Mouse (Mus musculus) heart, adult 11 months (tissue): Measurements from ENCODE around the gene Hsh2d.

Source experiments
- DNase-seq: peaks from one replicate; pipeline ENCODE4 v3.0.0; 2022

Gene Hsh2d

GRCm38 (mm10) chr8:72189417-72190214 is at the start of gene Hsh2d:
TSS of gene Hsh2d (plus strand) at chr8:72189638.
- peak; percentile 92 for DNase-seq

DNA sequence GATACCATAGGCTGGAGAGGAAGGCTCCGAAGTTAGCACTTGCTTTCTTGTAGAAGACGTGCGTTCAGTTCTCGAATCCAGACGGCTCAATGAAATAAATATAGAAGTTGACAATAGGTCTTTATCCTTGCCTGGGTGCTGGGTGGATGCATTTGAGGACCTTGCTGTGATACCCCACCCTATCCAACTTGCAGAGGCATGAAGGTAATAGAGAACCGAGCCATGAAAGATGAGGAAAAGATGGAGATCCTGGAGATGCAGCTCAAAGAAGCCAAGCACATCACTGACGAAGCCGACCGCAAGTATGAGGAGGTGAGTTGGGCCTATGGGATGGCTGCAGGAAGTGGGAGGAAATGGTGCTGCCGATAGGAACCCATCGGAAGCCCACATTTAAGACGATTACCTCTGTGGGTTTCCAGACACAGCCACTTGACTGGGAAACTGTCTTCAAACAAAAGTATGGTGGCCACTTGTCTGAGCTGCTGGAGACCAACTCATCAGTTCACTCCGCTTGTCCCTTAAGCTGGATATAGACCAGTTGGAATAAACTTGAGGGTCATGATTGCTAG is 46.1 kb upstream of the Hsh2d start:
- peak; percentile 66 for DNase-seq

GRCm38 (mm10) chr8:72144345-72144975 is 45.0 kb upstream of the Hsh2d start:
- DNase-seq, result peak; percentile 81

DNA sequence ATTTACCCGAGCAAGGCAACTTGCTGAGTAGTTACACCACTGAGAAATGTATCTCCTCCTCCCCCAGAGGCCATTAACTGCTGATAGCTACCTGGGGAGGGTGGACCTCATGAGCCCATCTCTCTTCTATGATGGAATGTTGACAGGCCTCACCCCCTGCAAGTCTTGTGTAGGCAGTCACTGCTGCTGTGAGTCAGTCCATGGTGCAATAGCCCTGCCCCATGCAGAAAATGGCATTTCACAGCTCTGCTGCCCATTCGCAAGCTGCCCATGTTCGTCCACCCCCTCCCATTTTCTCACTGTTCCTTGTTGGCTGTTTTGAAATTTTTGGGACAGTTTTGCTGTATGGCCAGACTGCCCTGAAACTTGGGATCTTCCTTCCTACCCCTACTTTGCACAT is 43.9 kb upstream of the Hsh2d start:
- DNase-seq, result no peak

DNA sequence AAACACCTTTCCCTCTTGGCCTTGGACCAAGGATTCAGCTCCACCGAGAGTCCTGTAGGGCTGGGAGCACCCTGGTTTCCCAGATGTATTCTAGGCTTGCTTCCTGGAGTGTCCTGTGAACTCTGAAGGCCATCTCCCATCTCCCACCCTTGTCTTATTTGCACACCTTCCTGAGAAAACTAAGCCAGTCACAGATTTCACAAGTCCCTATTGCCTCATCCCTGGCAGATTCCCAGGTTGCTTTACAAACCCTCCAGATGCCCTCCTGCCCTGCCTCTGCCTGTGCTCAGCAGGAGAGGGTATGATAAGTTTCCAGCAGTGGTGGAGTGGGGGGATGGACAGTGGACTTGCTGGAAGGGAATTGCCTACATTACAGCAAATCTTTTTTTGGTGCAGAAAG is 43.4 kb upstream of the Hsh2d start:
- no peak for DNase-seq

- DNase-seq, result no peak
Observed at GRCm38 (mm10) chr8:72146556-72146955, 42.9 kb upstream of the Hsh2d start.

DNA sequence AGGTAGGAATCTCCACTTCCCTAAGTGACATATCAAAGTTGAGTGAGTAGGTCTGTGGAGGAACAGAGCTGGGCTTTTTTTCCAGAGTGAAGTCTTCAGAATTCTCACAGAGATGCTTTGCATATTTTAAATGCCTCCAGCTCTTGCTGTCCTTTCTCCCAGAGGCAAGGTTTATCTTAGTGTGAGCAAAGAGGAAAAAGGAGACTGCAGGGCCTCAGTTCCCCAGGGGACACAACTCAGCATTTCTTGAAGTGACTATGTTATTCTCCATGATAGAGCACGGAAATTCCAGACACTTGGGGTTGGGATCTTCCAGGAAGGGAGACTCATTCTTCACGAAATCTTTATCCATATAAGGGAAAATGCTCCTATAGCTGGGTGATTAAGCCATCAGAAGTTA is 42.2 kb upstream of the Hsh2d start:
- DNase-seq, result no peak

DNA sequence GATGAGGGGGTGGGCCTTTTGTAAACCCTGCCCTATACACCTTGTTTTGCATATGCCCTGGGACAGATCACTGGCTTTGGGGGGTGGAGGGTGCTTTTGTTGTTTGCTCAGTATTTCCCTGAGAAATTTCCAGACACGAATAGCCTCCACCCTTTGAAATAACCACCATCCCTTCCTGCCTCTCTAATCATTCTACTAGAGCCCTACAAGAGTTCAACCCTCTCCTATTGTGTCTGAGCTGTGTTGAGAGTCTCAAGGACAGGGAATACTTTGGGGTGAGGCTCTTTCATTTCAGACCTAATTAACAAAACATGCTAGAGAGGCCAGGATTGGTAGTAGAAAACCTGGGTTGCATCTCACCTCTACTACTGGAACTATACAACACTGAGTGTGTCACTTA is 40.4 kb upstream of the Hsh2d start:
- DNase-seq, result no peak

DNA sequence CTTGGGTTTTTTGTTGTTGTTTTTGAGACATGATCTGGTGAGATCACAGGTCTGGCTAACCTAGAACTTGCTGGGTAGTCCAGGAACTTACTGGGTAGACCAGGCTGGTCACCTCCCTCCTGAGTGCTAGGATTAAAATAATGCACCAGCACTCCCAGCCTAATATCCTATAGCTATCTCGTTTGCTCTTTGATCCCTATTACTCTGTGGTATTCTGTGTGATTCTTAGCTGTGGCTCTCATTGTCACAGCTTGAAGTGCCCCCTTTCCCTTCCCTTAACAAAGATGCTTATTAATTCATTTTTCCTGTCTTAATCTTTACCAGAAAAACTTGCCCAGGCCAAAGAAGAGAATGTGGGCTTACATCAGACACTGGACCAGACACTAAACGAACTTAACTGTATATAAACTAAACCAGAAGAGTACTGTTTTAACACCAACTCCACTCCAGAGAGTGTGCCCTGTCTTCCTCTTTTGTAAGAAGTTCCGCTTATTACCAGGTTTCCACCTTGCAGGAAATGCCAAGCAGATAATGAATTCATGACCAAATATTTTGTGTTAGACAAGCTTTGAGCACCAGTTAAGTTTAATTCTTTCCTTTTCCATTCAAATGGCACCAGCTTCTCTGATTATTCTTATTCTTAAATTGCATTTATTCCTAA is 37.9 kb upstream of the Hsh2d start:
- no peak for DNase-seq

DNA sequence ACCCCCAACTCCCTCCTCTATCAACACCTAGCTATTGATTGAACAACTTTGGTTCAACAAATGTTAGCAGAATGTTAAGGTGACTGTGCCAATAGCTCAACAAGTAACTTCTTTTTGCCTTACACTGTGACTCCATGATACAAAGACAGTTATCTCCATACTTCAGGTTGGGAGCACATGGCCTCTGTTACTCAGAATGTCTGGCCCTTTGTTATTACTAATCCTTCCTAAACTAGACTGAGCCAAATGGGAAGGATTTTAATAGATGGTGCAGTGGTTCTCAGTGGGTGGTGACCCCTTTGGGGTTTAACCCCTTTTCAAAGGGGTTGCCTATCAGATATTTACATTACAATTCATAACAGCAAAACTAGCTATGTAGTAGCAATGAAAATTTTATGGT is 36.1 kb upstream of the Hsh2d start:
- DNase-seq, result no peak

GRCm38 (mm10) chr8:72158096-72158495 is 31.3 kb upstream of the Hsh2d start:
- no peak for DNase-seq

GRCm38 (mm10) chr8:72158726-72159125 is 30.7 kb upstream of the Hsh2d start:
- peak; percentile 93 for DNase-seq

GRCm38 (mm10) chr8:72160007-72160406 is 29.4 kb upstream of the Hsh2d start:
- DNase-seq, result no peak

GRCm38 (mm10) chr8:72160707-72161697 is 28.4 kb upstream of the Hsh2d start, which contains the start of gene Rab8a:
TSS of gene Rab8a (plus strand) at chr8:72161200.
- DNase-seq, result peak; percentile 100

DNA sequence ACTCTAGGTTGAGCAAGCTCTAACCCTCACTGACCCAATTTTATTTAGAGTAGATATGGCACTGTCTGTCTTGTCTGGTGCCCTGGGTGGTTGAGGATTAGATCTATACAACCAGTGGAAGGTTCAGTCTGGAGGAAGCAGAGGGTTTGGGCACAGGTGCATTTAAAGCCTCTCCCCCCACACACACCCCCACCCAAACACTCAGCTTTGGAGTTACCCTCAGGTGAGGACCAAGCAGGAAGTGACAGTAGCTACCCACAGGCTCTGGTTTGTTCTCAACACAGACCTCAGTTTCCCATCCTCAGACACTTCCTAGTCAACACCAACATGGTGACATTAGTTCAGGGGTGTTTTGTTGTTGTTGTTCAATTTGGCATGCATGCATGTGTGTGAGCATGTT is 26.6 kb upstream of the Hsh2d start:
- no peak for DNase-seq

GRCm38 (mm10) chr8:72169098-72169668 is 20.3 kb upstream of the Hsh2d start:
- peak; percentile 93 for DNase-seq

DNA sequence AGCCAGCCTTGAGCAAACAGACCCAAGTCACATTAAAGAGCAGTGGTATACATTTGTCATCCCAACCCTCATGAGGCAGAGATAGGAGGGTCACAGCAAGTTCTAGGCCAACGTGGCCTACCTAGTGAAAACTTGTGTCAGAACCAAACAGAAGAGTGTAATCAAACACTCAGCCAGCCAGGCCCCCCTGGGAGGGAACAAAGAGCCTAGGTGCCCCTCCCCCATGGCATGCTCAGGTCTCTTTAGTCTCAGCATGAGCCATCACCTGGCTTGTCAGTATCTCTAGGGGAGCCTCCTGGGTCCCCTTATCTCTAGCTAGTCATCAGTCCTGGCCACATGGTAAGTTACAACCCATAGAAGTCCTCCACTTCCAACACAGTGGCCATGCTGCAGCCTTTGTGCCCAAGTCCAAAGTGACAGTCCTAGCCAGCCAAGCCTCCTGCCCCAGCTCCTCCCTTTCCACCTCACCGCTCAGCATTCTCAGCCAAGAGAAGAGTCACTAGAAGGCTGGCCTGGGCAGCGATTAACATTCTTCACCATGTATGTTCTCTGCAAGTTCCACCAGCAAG is 19.7 kb upstream of the Hsh2d start:
- DNase-seq, result no peak

DNA sequence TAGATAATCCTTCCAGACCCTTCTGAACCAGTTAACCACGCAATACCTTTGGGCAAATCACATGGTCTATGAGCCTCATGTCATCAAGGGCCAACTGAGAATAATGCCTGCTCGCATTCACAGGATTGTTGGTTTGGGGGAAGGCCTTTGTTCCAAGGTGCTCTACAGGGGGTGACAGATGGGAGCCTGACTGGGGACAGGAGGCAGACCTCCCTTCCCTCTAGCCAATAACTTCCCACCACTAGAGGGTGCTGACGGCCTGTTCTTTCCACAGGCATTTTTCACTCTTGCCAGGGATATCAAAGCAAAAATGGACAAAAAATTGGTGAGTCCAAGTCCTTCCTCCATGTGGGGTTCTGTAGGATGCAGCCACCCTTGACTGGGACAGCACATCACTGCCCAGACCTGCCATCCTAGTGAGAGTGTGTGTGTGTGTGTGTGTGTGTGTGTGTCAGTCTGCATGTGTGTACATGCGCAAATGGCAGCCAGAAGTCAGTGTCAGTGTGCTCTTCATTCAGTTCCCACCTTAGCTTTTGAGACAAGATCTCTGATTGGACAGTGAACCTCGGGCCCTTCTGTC is 12.0 kb upstream of the Hsh2d start:
- DNase-seq, result peak; percentile 94

DNA sequence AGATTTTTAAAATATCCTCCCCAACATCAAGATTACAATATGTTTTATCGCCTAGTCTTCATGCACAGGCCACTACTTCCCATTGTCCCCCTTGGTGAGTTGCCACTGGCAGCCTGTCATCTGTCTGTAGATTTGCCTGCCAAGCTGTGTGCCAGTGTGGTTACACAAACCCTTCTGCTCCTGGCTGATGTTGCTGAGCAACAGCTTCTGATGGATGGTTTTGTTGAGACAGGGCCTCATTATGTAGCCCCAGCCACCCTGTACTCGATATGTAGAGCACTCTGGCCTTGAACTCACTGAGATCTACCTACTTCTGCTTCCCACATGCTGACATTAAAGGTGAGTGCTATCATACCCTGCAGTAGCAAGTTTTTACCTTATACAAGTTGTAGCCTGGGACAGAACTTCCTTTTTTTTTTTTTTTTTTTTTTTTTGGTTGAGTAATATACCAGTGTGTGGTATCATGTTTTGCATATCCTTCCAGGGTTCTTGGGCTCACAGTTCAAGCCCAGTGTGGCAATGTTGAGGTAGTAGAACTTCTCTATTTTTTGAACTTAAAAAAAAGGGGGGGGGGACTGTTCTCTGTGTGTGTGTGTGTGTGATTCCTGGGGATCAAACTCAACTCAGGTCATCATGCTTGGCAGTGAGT is 5.8 kb upstream of the Hsh2d start:
- no peak for DNase-seq

- peak; percentile 92 for DNase-seq
Observed at GRCm38 (mm10) chr8:72187793-72188331, 1.6 kb upstream of the Hsh2d start.

DNA sequence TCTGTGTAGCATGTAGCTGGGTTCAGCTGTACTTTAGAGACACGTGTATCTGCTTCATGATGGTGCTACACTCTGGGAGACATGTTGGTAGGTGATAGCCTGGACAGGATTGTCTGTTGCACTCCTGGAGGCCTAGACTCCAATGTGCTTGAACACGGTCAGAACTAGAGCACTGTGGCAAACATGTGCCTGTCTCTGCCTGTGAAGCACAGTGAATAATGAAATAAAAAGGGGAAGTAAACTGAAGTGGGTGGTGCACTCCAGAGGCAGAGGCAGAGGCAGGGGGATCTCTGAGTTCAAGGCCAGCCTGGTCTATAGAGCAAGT is 739 bp downstream of the Hsh2d start:
- no peak for DNase-seq
